Mouse (Mus musculus) midbrain, embryonic 16.5 days (tissue): ENCODE measurements at regions not wholly inside any gene's neighbourhood (a gene's known extent, or its start where the extent isn't known, plus 50 kb on each side); places are given as distances from the start of the nearest gene placed in this dataset.

Experiments used
- ATAC-seq: fragments of 200-750 bp; cut with Nextera tagmentation; 2 replicates; pipeline ENCODE4 v1.8.0; 2017; ENCODE audit warnings: moderate TSS enrichment
- H3K27ac ChIP-seq: fragments of 300-500 bp; sonication (generic); 2 replicates; pipeline ENCODE4 v1.5.1; 2014; ENCODE audit warnings: mild to moderate bottlenecking, low read length, mixed read lengths
- H3K27me3 ChIP-seq: fragments of 300-500 bp; sonication (generic); 2 replicates; pipeline ENCODE4 v1.6.1; 2014; ENCODE audit warnings: low read depth, low read length, mixed read lengths; ENCODE audit not compliant: control insufficient read depth, insufficient read depth
- H3K36me3 ChIP-seq: fragments of 300-500 bp; sonication (generic); 2 replicates; pipeline ENCODE4 v1.6.1; 2014; ENCODE audit warnings: mild to moderate bottlenecking, low read length, moderate library complexity, mixed read lengths; ENCODE audit not compliant: control insufficient read depth, insufficient read depth
- H3K4me1 ChIP-seq: fragments of 300-500 bp; sonication (generic); 2 replicates; pipeline ENCODE4 v1.6.1; 2014; ENCODE audit warnings: mild to moderate bottlenecking, low read length, mixed read lengths; ENCODE audit not compliant: control insufficient read depth, insufficient read depth
- H3K4me2 ChIP-seq: fragments of 300-500 bp; sonication (generic); 2 replicates; pipeline ENCODE4 v1.6.1; 2014; ENCODE audit warnings: mild to moderate bottlenecking, low read length, mixed read lengths
- H3K4me3 ChIP-seq: fragments of 300-500 bp; sonication (generic); 2 replicates; pipeline ENCODE4 v1.5.1; 2014; ENCODE audit warnings: low read depth, mild to moderate bottlenecking, low read length, moderate library complexity, mixed read lengths
- H3K9ac ChIP-seq: fragments of 300-500 bp; sonication (generic); 2 replicates; pipeline ENCODE4 v1.6.1; 2014; ENCODE audit warnings: low read depth, low read length, mixed read lengths
- H3K9me3 ChIP-seq: fragments of 300-500 bp; sonication (generic); replicated peaks from 2 replicates; pipeline ENCODE4 v1.6.1; 2014; ENCODE audit warnings: mild to moderate bottlenecking, low read length, mixed read lengths; ENCODE audit not compliant: control insufficient read depth, poor library complexity, severe bottlenecking
- WGBS: fragments of 180-500 bp; shearing (Covaris S2); extraction: QIAGEN DNeasy Blood & Tissue Kit; methylation state at CpG from one replicate; pipeline ENCODE4 v1.1.7; 2014; 5-methylcytosine and 5-hydroxymethylcytosine counted together

DNA sequence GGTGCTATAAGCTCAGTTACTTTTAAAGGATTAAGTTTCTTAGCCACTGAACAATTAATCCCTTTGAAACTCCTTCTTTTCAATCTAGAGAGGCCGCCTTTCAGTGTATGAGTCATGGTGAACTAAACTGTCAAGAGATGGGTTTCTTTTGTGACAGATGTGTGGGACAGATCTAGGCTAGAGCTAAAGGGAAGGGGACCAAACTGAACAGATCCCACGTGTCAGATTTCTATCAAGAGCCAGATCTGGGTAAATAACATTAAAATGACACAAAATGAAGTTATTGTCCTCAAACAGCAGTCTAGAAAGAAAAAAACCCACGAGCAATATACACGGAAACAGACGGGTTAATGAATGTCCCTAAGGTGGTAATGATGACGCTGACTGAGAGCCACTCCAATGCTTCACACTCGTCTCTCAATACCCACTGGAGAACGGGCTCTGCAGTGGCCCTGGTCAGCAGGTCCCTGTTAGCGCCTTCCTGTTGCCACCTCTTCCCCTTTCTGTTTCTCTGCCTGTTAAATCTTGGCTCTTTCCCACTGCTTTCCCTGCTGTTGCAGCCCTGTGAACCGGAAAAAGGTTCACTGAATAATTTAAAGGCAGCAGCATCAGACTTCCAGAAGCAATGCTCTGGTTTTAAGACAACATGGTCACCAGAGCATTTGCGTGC, 52.7 kb upstream of the Rab3gap2 start:
- H3K36me3 ChIP-seq, result no peaks in the 10 kb centered on the region
- 27% methylated on average over 11 of the region's 11 CpGs for WGBS
- no peaks in the 10 kb centered on the region for H3K9me3 ChIP-seq
- no peaks in the 10 kb centered on the region for H3K27me3 ChIP-seq
- H3K4me3 ChIP-seq, result no peak overlapping the region
- H3K9ac ChIP-seq, result no peak overlapping the region
- no peak overlapping the region for H3K27ac ChIP-seq
- peaks cover 6% of the 10 kb centered on the region; the same call in 1 of the 2 replicates for H3K4me1 ChIP-seq
- no peak overlapping the region for H3K4me2 ChIP-seq
- no peak for ATAC-seq

DNA sequence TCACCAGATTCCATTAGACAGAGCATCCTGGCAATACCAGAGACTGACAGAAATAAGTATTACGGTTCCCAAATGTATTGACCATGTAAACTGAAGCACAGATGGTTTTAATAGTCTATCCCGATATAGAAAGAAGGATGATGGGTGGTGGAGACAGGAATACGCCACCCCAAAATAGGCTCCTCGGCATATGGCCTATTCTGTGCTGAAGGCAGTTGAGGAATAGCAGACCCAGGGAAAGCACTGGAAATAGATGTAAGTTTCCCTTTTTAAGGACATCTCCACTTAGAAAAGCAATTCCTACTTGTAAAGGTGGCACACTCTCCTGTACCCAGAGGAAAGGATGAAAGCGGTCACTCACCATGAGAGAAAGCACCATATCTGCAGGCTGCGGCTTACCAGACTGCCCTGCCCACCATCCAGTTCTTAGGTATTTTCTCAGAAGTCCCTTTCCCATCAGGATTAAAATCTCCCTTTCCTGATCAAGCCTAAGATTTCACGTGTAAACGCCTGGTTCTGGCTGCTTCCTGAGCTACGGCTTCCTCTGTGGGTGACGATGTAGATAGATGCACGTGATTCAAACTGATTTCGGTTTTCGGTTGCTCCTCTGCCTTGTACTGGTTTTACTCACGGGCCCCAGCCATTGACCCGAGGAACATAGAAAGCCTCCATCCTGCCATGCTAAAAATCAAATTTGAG, 53.3 kb upstream of the Rab3gap2 start:
- H3K4me2 ChIP-seq, result no peak overlapping the region
- WGBS, result 47% methylated on average over 15 of the region's 15 CpGs

GRCm38 (mm10) chr1:185144791-185145190, 59.1 kb upstream of the Rab3gap2 start:
- H3K27ac ChIP-seq, result no peak overlapping the region
- no peak overlapping the region for H3K9ac ChIP-seq
- ATAC-seq, result no peak
- WGBS, result 85% methylated on average over 1 of the region's 1 CpGs
- H3K4me3 ChIP-seq, result no peak overlapping the region
- H3K4me2 ChIP-seq, result no peak overlapping the region
- no peaks in the 10 kb centered on the region for H3K36me3 ChIP-seq
- H3K9me3 ChIP-seq, result no peaks in the 10 kb centered on the region; the same call in 1 of the 2 replicates
- no peaks in the 10 kb centered on the region for H3K27me3 ChIP-seq
- H3K4me1 ChIP-seq, result no peaks in the 10 kb centered on the region

More for the DNA sequence above, 53.3 kb upstream of the Rab3gap2 start:
- H3K4me3 ChIP-seq, result no peak overlapping the region
- H3K9me3 ChIP-seq, result no peaks in the 10 kb centered on the region
- H3K4me1 ChIP-seq, result peaks cover 6% of the 10 kb centered on the region; the same call in 1 of the 2 replicates
- no peak for ATAC-seq
- H3K36me3 ChIP-seq, result no peaks in the 10 kb centered on the region
- no peak overlapping the region for H3K27ac ChIP-seq
- no peak overlapping the region for H3K9ac ChIP-seq
- H3K27me3 ChIP-seq, result no peaks in the 10 kb centered on the region

DNA sequence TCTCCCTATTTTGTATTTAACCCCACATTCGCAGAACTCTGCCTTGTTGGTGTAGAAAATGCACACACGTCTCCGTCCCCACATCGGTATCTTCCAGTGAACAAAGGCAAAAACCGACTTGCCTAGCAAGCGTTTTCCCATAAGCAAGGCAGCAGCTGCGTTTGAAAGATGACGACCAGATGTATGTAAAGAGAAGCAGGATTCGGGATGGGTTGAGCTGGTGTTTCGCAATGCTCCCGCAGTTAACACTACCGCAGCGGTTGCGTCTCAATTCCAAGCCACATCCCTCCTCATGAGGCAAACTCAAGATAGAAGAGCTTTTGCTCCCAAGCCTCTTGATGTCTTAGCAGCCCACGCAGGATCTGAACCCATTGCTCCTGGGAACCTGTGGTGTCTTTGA, 59.9 kb upstream of the Rab3gap2 start:
- Histone ChIP-seq H3K36me3 (no peaks in the 10 kb centered on the region), H3K9ac (no peak overlapping the region), H3K4me2 (no peak overlapping the region), H3K27ac (no peak overlapping the region), H3K27me3 (no peaks in the 10 kb centered on the region), H3K9me3 (no peaks in the 10 kb centered on the region; the same call in 1 of the 2 replicates), H3K4me1 (no peaks in the 10 kb centered on the region), H3K4me3 (no peak overlapping the region)
- WGBS, result 93% methylated on average over 15 of the region's 15 CpGs
- no peak for ATAC-seq

DNA sequence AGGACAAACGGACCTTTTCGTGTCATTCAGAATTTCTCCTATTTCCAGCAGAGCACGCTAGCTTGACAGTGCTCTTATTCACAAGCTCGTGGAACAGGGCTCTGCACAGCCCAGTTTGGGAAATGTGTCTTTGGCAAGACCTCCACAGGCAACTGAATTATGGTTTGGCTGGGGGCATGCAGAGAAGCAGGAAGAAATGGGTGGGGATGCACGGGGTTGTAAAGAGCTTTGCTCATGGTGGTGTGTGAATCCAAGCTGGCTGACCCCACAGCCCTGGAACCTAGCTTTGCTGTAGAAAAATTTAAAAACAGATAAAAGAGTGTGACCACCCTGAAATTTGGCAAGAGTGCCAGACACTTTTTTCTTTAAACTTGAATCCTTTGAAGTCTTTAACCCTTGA, 63.6 kb upstream of the Rab3gap2 start:
- Histone ChIP-seq H3K27me3 (no peaks in the 10 kb centered on the region), H3K36me3 (no peaks in the 10 kb centered on the region), H3K4me1 (no peaks in the 10 kb centered on the region), H3K9ac (no peak overlapping the region), H3K9me3 (no peaks in the 10 kb centered on the region; the same call in 1 of the 2 replicates), H3K27ac (no peak overlapping the region), H3K4me2 (no peak overlapping the region), H3K4me3 (no peak overlapping the region)
- no peak for ATAC-seq
- whole genome bisulfite sequencing, result 82% methylated on average over 5 of the region's 5 CpGs

DNA sequence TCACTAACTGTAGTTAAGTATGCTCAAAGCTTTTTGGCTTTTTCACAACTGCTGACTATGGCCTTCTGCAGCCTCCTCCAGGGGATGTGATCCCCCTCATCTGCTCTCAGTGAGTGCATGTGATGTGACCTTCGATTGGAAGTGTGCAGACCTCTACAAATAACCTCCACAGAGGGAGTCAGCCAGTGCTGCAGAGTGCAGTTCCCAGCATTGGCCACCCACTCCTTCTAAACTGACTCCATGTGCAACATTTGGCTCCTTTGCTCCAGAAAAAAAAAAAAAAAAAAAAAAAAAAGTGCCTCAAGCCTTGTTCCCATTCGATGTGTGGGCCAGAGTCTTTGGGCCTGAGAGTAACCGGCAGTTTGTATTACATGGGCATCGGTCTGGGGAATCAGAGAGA, 75.7 kb upstream of the Rab3gap2 start:
- ATAC-seq, result no peak
- H3K4me1 ChIP-seq, result no peaks in the 10 kb centered on the region
- H3K4me2 ChIP-seq, result no peak overlapping the region
- H3K9me3 ChIP-seq, result no peaks in the 10 kb centered on the region
- no peaks in the 10 kb centered on the region for H3K27me3 ChIP-seq
- no peak overlapping the region for H3K9ac ChIP-seq
- no peak overlapping the region for H3K4me3 ChIP-seq
- H3K36me3 ChIP-seq, result no peaks in the 10 kb centered on the region
- no peak overlapping the region for H3K27ac ChIP-seq
- WGBS, result 76% methylated on average over 4 of the region's 4 CpGs

GRCm38 (mm10) chr1:185125737-185126286, 78.1 kb upstream of the Rab3gap2 start:
- Histone ChIP-seq H3K4me2 (no peak overlapping the region), H3K4me3 (no peak overlapping the region), H3K4me1 (no peaks in the 10 kb centered on the region), H3K36me3 (no peaks in the 10 kb centered on the region), H3K27me3 (no peaks in the 10 kb centered on the region), H3K27ac (no peak overlapping the region), H3K9ac (no peak overlapping the region), H3K9me3 (no peaks in the 10 kb centered on the region)
- ATAC-seq, result no peak
- WGBS, result 79% methylated on average over 14 of the region's 14 CpGs

- WGBS, result 90% methylated on average over 2 of the region's 2 CpGs
Measured at GRCm38 (mm10) chr1:185121552-185121951, 82.4 kb upstream of the Rab3gap2 start.

GRCm38 (mm10) chr1:185120416-185120815, 83.5 kb upstream of the Rab3gap2 start:
- Histone ChIP-seq H3K4me3 (no peak overlapping the region), H3K36me3 (no peaks in the 10 kb centered on the region), H3K9ac (no peak overlapping the region), H3K4me2 (no peak overlapping the region), H3K27me3 (no peaks in the 10 kb centered on the region), H3K27ac (no peak overlapping the region), H3K4me1 (no peaks in the 10 kb centered on the region), H3K9me3 (no peaks in the 10 kb centered on the region)
- ATAC-seq, result no peak
- 86% methylated on average over 2 of the region's 2 CpGs for WGBS

More at GRCm38 (mm10) chr1:185121552-185121951, 82.4 kb upstream of the Rab3gap2 start:
- Histone ChIP-seq H3K9ac (no peak overlapping the region), H3K27me3 (no peaks in the 10 kb centered on the region), H3K27ac (no peak overlapping the region), H3K4me3 (no peak overlapping the region), H3K36me3 (no peaks in the 10 kb centered on the region), H3K9me3 (no peaks in the 10 kb centered on the region), H3K4me2 (no peak overlapping the region), H3K4me1 (no peaks in the 10 kb centered on the region)
- no peak for ATAC-seq
